Mouse (Mus musculus) kidney, adult 2 months (tissue): ENCODE data around the gene Wfdc12. TPM values are rescaled to one million over a fixed set of nuclear protein-coding genes. Genes with fewer than 3 reads are reported as not detected.

Source experiments
- DNase-seq: peaks from one replicate; pipeline ENCODE4 v3.0.0; 2021
- H3K27ac ChIP-seq: fragments of 200-500 bp; 2 replicates; pipeline ENCODE4 v1.5.1; 2012; ENCODE audit warnings: low read depth, low read length, control low read depth, inconsistent platforms; ENCODE audit not compliant: insufficient read depth
- H3K27me3 ChIP-seq: fragments of 200-500 bp; replicated peaks from 2 replicates; pipeline ENCODE4 v1.6.1; 2012; ENCODE audit warnings: mild to moderate bottlenecking, moderate library complexity, low read length, inconsistent platforms; ENCODE audit not compliant: control insufficient read depth, insufficient read depth
- H3K36me3 ChIP-seq: fragments of 200-500 bp; 2 replicates; pipeline ENCODE4 v1.6.1; 2012; ENCODE audit warnings: mild to moderate bottlenecking, moderate library complexity, low read length, inconsistent platforms; ENCODE audit not compliant: control insufficient read depth, insufficient read depth
- H3K4me1 ChIP-seq: fragments of 200-500 bp; 2 replicates; pipeline ENCODE4 v1.6.1; 2011; ENCODE audit warnings: low read length; ENCODE audit not compliant: control insufficient read depth, insufficient read depth
- H3K4me3 ChIP-seq: fragments of 200-500 bp; 2 replicates; pipeline ENCODE4 v1.5.1; 2011; ENCODE audit warnings: mild to moderate bottlenecking, low read depth, low read length, control low read depth; ENCODE audit not compliant: insufficient read depth
- CTCF ChIP-seq: fragments of 200-500 bp; conservative IDR thresholded peaks from 2 replicates; pipeline ENCODE4 v1.5.1; 2011; ENCODE audit warnings: low read depth, mild to moderate bottlenecking, control low read depth, low read length, moderate library complexity, mixed read lengths; ENCODE audit not compliant: insufficient read depth, insufficient read length
- POLR2A ChIP-seq: fragments of 200-500 bp; IDR thresholded peaks from one replicate; pipeline ENCODE4 v1.6.1; 2011; ENCODE audit warnings: low read depth, low read length, control low read depth
- WGBS: fragments of 180-500 bp; shearing (Covaris S2); methylation state at CpG from one replicate; pipeline ENCODE4 v1.1.7; 2018; 5-methylcytosine and 5-hydroxymethylcytosine counted together
- polyA plus RNA-seq: library from polyadenylated mRNA; depleted of rRNA; stranded (reverse); fragments of >200 nt; gene quantifications from 2 replicates; pipeline ENCODE4 v1.2.3, GENCODE M21; 2012

Gene Wfdc12
- polyA plus RNA-seq, 1 experiment = not detected

- H3K4me1 ChIP-seq = no peaks in the 10 kb centered on the region
- no peak for DNase-seq
- TF ChIP-seq CTCF (no peak), POLR2A (no peak)
- WGBS = 13% methylated on average over 90 of the region's 90 CpGs
- peaks cover 2% of the 10 kb centered on the region for H3K27me3 ChIP-seq
- no peak overlapping the region for H3K4me3 ChIP-seq
- H3K27ac ChIP-seq = no peak overlapping the region
- H3K36me3 ChIP-seq = no peaks in the 10 kb centered on the region
Measured at GRCm38 (mm10) chr2:164167752-164168570, 22.4 kb downstream of the Wfdc12 start.

GRCm38 (mm10) chr2:164164941-164165340 is 25.5 kb downstream of the Wfdc12 start:
- Histone ChIP-seq H3K4me3 (no peak overlapping the region), H3K4me1 (no peaks in the 10 kb centered on the region), H3K27me3 (peaks cover 1% of the 10 kb centered on the region; the same call in 1 of the 2 replicates), H3K36me3 (no peaks in the 10 kb centered on the region), H3K27ac (no peak overlapping the region)
- TF ChIP-seq CTCF (no peak), POLR2A (no peak)
- DNase-seq = no peak
- WGBS = 95% methylated on average over 5 of the region's 5 CpGs

DNA sequence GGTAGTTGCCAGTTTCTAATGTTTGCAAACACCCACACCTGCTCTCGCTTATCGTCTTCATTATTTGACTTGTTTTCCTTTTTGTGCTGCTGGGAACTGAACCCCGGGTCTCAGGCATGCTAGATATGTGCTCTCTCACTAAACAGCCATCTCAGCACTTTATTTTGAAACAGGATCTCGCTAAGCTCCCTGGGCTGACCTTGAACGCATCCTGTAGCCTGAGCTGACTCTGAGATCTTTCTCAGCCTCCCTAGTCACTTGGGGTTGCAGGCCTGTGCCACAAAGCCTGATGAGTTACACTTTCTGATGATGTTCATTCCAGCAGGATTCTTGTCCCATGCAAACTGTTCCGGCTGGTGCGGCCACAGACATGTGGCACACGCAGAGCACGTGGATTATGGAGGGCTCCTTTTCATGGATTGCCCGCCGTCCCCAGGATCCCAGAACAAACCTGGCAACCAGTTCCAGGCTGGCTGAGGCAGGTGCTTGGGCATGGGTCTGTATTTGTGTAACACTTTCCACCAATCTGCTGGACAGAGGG is 28.8 kb downstream of the Wfdc12 start:
- no peak for DNase-seq
- no peaks in the 10 kb centered on the region for H3K4me1 ChIP-seq
- WGBS = 76% methylated on average over 11 of the region's 11 CpGs
- H3K36me3 ChIP-seq = no peaks in the 10 kb centered on the region
- H3K27ac ChIP-seq = no peak overlapping the region
- H3K4me3 ChIP-seq = no peak overlapping the region
- H3K27me3 ChIP-seq = no peaks in the 10 kb centered on the region
- TF ChIP-seq POLR2A = no peak
- no peak for TF ChIP-seq CTCF

DNA sequence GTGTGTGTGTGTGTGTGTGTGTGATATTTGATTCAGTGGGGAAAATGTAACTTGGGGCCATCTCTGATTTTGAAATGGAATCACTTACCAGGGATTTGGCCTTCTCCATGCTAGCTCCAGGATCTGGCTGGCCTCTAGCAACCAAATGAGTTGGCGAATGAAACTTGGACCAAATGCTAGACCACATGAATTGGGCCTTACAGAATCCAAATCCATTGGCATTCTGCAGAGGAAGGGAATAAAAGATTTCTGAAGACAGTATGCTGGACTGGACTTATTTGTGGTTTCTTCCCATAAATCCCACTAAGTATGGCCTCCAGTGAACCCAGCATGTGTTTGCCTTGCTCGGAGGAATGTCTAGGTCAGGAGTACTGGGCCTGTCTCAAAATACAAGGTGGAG is 31.6 kb downstream of the Wfdc12 start:
- Histone ChIP-seq H3K27me3 (no peaks in the 10 kb centered on the region), H3K27ac (no peak overlapping the region), H3K4me3 (no peak overlapping the region), H3K4me1 (no peaks in the 10 kb centered on the region), H3K36me3 (no peaks in the 10 kb centered on the region)
- WGBS = 88% methylated on average over 2 of the region's 2 CpGs
- DNase-seq = no peak
- TF ChIP-seq CTCF (no peak), POLR2A (no peak)

DNA sequence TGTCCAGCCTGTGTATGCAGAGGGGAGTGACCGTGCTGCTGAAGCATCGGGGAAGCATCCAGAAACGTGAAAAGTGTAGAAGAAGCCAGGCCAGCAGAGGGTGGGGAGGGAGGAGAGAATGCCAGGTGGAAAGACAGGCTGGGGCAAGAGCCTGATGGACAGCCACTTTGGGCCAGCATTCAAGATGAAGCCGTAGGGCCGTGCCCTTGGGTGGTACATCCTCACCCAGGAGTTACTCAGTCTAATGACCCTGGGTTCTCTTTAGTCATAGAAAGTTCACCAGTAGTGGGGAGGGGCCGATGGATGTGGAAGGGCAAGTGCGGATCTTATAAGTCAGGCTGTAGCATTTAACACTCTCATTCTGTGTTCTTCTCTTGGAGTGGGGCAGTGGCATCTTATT is 34.2 kb downstream of the Wfdc12 start:
- DNase-seq = no peak
- H3K4me3 ChIP-seq = no peak overlapping the region
- no peaks in the 10 kb centered on the region for H3K4me1 ChIP-seq
- TF ChIP-seq CTCF (no peak), POLR2A (no peak)
- no peaks in the 10 kb centered on the region for H3K27me3 ChIP-seq
- WGBS = 85% methylated on average over 7 of the region's 7 CpGs
- H3K27ac ChIP-seq = no peak overlapping the region
- 0 out of 2 replicates have a peak, but pooled peaks cover 3% of the 10 kb centered on the region for H3K36me3 ChIP-seq

- Histone ChIP-seq H3K27me3 (no peaks in the 10 kb centered on the region), H3K4me3 (no peak overlapping the region), H3K27ac (no peak overlapping the region), H3K4me1 (no peaks in the 10 kb centered on the region), H3K36me3 (0 out of 2 replicates have a peak, but pooled peaks cover 3% of the 10 kb centered on the region)
- WGBS = 79% methylated on average over 10 of the region's 10 CpGs
- DNase-seq = no peak
- no peak for TF ChIP-seq POLR2A
- no peak for TF ChIP-seq CTCF
Measured at GRCm38 (mm10) chr2:164154007-164154406, 36.4 kb downstream of the Wfdc12 start.

GRCm38 (mm10) chr2:164152341-164152740 is 38.1 kb downstream of the Wfdc12 start:
- WGBS = 93% methylated on average over 11 of the region's 11 CpGs
- Histone ChIP-seq H3K27me3 (no peaks in the 10 kb centered on the region), H3K27ac (no peak overlapping the region), H3K4me3 (no peak overlapping the region), H3K4me1 (no peaks in the 10 kb centered on the region), H3K36me3 (0 out of 2 replicates have a peak, but pooled peaks cover 3% of the 10 kb centered on the region)
- no peak for DNase-seq
- no peak for TF ChIP-seq CTCF
